Mouse (Mus musculus) cortical plate, adult 2 months (tissue): Measurements from ENCODE around the gene Galr3.

ENCODE experiments used
- CTCF ChIP-seq: fragments of 200-500 bp; IDR thresholded peaks from 2 replicates; pipeline ENCODE4 v1.5.1; 2011; ENCODE audit warnings: mild to moderate bottlenecking, control low read depth, low read length; ENCODE audit not compliant: insufficient read depth; ENCODE audit errors: extremely low read depth
- POLR2A ChIP-seq: fragments of 200-500 bp; IDR thresholded peaks from 2 replicates; pipeline ENCODE4 v1.6.1; 2011; ENCODE audit warnings: mild to moderate bottlenecking, low read length, control low read depth; ENCODE audit not compliant: insufficient read depth; ENCODE audit errors: extremely low read depth

GRCm38 (mm10) chr15:79028823-79029484 is 12.7 kb upstream of the Galr3 start:
- no peak for TF ChIP-seq POLR2A
- TF ChIP-seq CTCF, result no peak
